In genomic region chr1:131085957-131086739, GRCm38 (mm10) we compare ENCODE assay signal across 9 mouse cellular contexts. TPM values are rescaled to one million over a fixed set of nuclear protein-coding genes. Genes with fewer than 3 reads are reported as not detected.
DNase-seq lines count a peak whose midpoint lies in the region; ATAC-seq and TF ChIP-seq lines count a peak whose summit lies in the region.
"Had no signal": no experiment of that assay in that cellular context is flagged by ENCODE, and none has a peak within 500 bp of the region (broad histone marks: within the 10 kb centered on the region; RNA-seq: fewer than 3 reads in every experiment).

No protein-coding gene starts in this region.

- H3K4me2 ChIP-seq in liver, embryonic 15.5 days, result 0 out of 2 replicates have a peak overlapping the region, but pooled peaks have one; percentile 0
- H3K4me2 ChIP-seq in liver, embryonic 11.5 days, result no peak overlapping the region
- no peak overlapping the region for H3K4me2 ChIP-seq in forebrain, embryonic 15.5 days (replicated peaks)
- H3K4me2 ChIP-seq in limb, embryonic 14.5 days (replicated peaks; ENCODE audit: low read depth, low read length, severe bottlenecking), result no peak overlapping the region
- H3K4me2 ChIP-seq in stomach, embryonic 15.5 days, result no peak overlapping the region

- peak overlapping the region; percentile 48 for H3K27ac ChIP-seq in liver, embryonic 15.5 days (replicated peaks)
- no peak overlapping the region for H3K27ac ChIP-seq in liver, embryonic 11.5 days (ENCODE audit: low read depth, low read length)
- H3K27ac ChIP-seq in forebrain, embryonic 15.5 days (replicated peaks), result peak overlapping the region; percentile 61
- no peak overlapping the region for H3K27ac ChIP-seq in limb, embryonic 14.5 days (replicated peaks; ENCODE audit: low read depth, low read length)
- H3K27ac ChIP-seq in stomach, embryonic 15.5 days, result peak overlapping the region; percentile 59; the same call in 1 of the 2 replicates
- H3K27ac ChIP-seq: kidney, postnatal 0 days had no signal

- no peak overlapping the region for H3K4me3 ChIP-seq in liver, embryonic 15.5 days (replicated peaks)
- H3K4me3 ChIP-seq in liver, embryonic 11.5 days (ENCODE audit: low read depth, low read length), result no peak overlapping the region
- no peak overlapping the region for H3K4me3 ChIP-seq in forebrain, embryonic 15.5 days
- H3K4me3 ChIP-seq in limb, embryonic 14.5 days (replicated peaks; ENCODE audit: low read length), result no peak overlapping the region
- no peak overlapping the region for H3K4me3 ChIP-seq in stomach, embryonic 15.5 days (replicated peaks)

- no peak for TF ChIP-seq POLR2A in limb, embryonic 14.5 days (IDR thresholded peaks at IDR 0.05; ENCODE audit: borderline replicate concordance, extremely low read depth, insufficient read depth, insufficient read length)

- no peaks in the 10 kb centered on the region for H3K36me3 ChIP-seq in liver, embryonic 15.5 days (replicated peaks)
- H3K36me3 ChIP-seq in liver, embryonic 11.5 days (ENCODE audit: control insufficient read depth, insufficient read depth, low read length), result no peaks in the 10 kb centered on the region
- no peaks in the 10 kb centered on the region for H3K36me3 ChIP-seq in forebrain, embryonic 15.5 days
- H3K36me3 ChIP-seq in limb, embryonic 14.5 days (ENCODE audit: control insufficient read depth, insufficient read depth, low read length), result no peaks in the 10 kb centered on the region
- no peaks in the 10 kb centered on the region for H3K36me3 ChIP-seq in stomach, embryonic 15.5 days

- 47% methylated on average over 4 of the region's 4 CpGs for WGBS in liver, embryonic 15.5 days (ENCODE audit: insufficient replicate concordance)
- 50% methylated on average over 4 of the region's 4 CpGs for WGBS in liver, embryonic 11.5 days
- 4% methylated on average over 4 of the region's 4 CpGs for WGBS in forebrain, embryonic 15.5 days
- 17% methylated on average over 4 of the region's 4 CpGs for WGBS in limb, embryonic 14.5 days
- 19% methylated on average over 4 of the region's 4 CpGs for WGBS in stomach, embryonic 15.5 days

- no peaks in the 10 kb centered on the region for H3K9me3 ChIP-seq in liver, embryonic 15.5 days (replicated peaks)
- H3K9me3 ChIP-seq in liver, embryonic 11.5 days (ENCODE audit: control insufficient read depth, low read length), result no peaks in the 10 kb centered on the region
- H3K9me3 ChIP-seq in forebrain, embryonic 15.5 days, result no peaks in the 10 kb centered on the region
- H3K9me3 ChIP-seq in limb, embryonic 14.5 days (ENCODE audit: control insufficient read depth, low read length), result no peaks in the 10 kb centered on the region
- H3K9me3 ChIP-seq in stomach, embryonic 15.5 days, result no peaks in the 10 kb centered on the region
- H3K9me3 ChIP-seq: G1E had no signal

- DNase-seq in liver, embryonic 11.5 days (ENCODE audit: low spot score), result no peak
- DNase-seq in limb, embryonic 14.5 days (ENCODE audit: low spot score), result no peak
- DNase-seq in T-cell, adult 2 months (ENCODE audit: low spot score), result no peak
- no peak for DNase-seq in yolk sac, embryonic 10.5 days (ENCODE audit: low spot score)

- peaks cover 90% of the 10 kb centered on the region for H3K4me1 ChIP-seq in liver, embryonic 15.5 days (replicated peaks)
- H3K4me1 ChIP-seq in liver, embryonic 11.5 days (replicated peaks; ENCODE audit: control insufficient read depth, insufficient read depth, low read length), result peaks cover 82% of the 10 kb centered on the region
- peaks cover 59% of the 10 kb centered on the region for H3K4me1 ChIP-seq in forebrain, embryonic 15.5 days
- H3K4me1 ChIP-seq in limb, embryonic 14.5 days (ENCODE audit: control insufficient read depth, insufficient read depth, low read length), result peaks cover 64% of the 10 kb centered on the region
- peaks cover 80% of the 10 kb centered on the region for H3K4me1 ChIP-seq in stomach, embryonic 15.5 days

- no peak overlapping the region for H3K9ac ChIP-seq in liver, embryonic 15.5 days
- no peak overlapping the region for H3K9ac ChIP-seq in liver, embryonic 11.5 days (ENCODE audit: low read depth, low read length)
- no peak overlapping the region; the same call in 1 of the 2 replicates for H3K9ac ChIP-seq in forebrain, embryonic 15.5 days (replicated peaks)
- no peak overlapping the region for H3K9ac ChIP-seq in limb, embryonic 14.5 days (ENCODE audit: low read depth, low read length, severe bottlenecking)
- no peak overlapping the region for H3K9ac ChIP-seq in stomach, embryonic 15.5 days

- ATAC-seq in liver, embryonic 15.5 days (ENCODE audit: insufficient read depth), result no peak
- ATAC-seq in liver, embryonic 11.5 days (replicated peaks; ENCODE audit: low FRiP score), result no peak
- peak; percentile 36 for ATAC-seq in forebrain, embryonic 15.5 days (replicated peaks)
- 0 out of 2 replicates have a peak, but pooled peaks have one; percentile 2 for ATAC-seq in limb, embryonic 14.5 days (ENCODE audit: low FRiP score, low read depth)
- no peak for ATAC-seq in stomach, embryonic 15.5 days (ENCODE audit: insufficient read depth, low FRiP score, low read depth)

- H3K27me3 ChIP-seq in liver, embryonic 15.5 days, result no peaks in the 10 kb centered on the region
- H3K27me3 ChIP-seq in liver, embryonic 11.5 days (replicated peaks; ENCODE audit: control insufficient read depth, insufficient read depth, low read length), result no peaks in the 10 kb centered on the region
- H3K27me3 ChIP-seq in forebrain, embryonic 15.5 days, result no peaks in the 10 kb centered on the region
- H3K27me3 ChIP-seq in limb, embryonic 14.5 days (ENCODE audit: control insufficient read depth, insufficient read depth, low read length), result no peaks in the 10 kb centered on the region
- no peaks in the 10 kb centered on the region for H3K27me3 ChIP-seq in stomach, embryonic 15.5 days (replicated peaks)

RNA-seq across cellular contexts. Expression of gene Mapkapk2, which starts 11.5 kb away (rescaled TPM):
- 13.0 and 15.7 TPM in 2 replicates for polyA plus RNA-seq in liver, embryonic 15.5 days (2015; fragmentation: Nextera tagmentation; extraction: Ambion mirVana)
- polyA plus RNA-seq in liver, embryonic 11.5 days (2014; fragmentation: Nextera tagmentation; extraction: Ambion mirVana), result 26.9 and 30.1 TPM in 2 replicates
- 23.8 and 26.9 TPM in 2 replicates for polyA plus RNA-seq in forebrain, embryonic 15.5 days (2015; fragmentation: Nextera tagmentation; extraction: Ambion mirVana)
- 60.9 and 70.0 TPM in 2 replicates for polyA plus RNA-seq in limb, embryonic 14.5 days (2012; rRNA removed)
- 49.9 and 51.6 TPM in 2 replicates for polyA plus RNA-seq in limb, embryonic 14.5 days (2014; fragmentation: Nextera tagmentation; extraction: Ambion mirVana)
- 45.8 and 49.5 TPM in 2 replicates for polyA plus RNA-seq in stomach, embryonic 15.5 days (2015; fragmentation: Nextera tagmentation; extraction: Ambion mirVana)

RNA-seq across cellular contexts. Expression of gene Dyrk3, which starts 52.0 kb away (rescaled TPM):
- 16.6 and 18.3 TPM in 2 replicates for polyA plus RNA-seq in liver, embryonic 15.5 days (2015; fragmentation: Nextera tagmentation; extraction: Ambion mirVana)
- polyA plus RNA-seq in liver, embryonic 11.5 days (2014; fragmentation: Nextera tagmentation; extraction: Ambion mirVana), result 11.7 and 16.2 TPM in 2 replicates
- polyA plus RNA-seq in forebrain, embryonic 15.5 days (2015; fragmentation: Nextera tagmentation; extraction: Ambion mirVana), result 17.9 and 20.8 TPM in 2 replicates
- 1.6 and 1.7 TPM in 2 replicates for polyA plus RNA-seq in limb, embryonic 14.5 days (2012; rRNA removed)
- polyA plus RNA-seq in limb, embryonic 14.5 days (2014; fragmentation: Nextera tagmentation; extraction: Ambion mirVana), result 2.3 and 2.7 TPM in 2 replicates
- polyA plus RNA-seq in stomach, embryonic 15.5 days (2015; fragmentation: Nextera tagmentation; extraction: Ambion mirVana), result 4.7 and 5.4 TPM in 2 replicates

Comparison
In these comparisons a context has a peak if more than half of its experiments do, and no peak if none do; other contexts are left out.
1. H3K27ac ChIP-seq: peak in liver, embryonic 15.5 days (single experiment), forebrain, embryonic 15.5 days (single experiment) and stomach, embryonic 15.5 days (single experiment); none in liver, embryonic 11.5 days (single experiment) and limb, embryonic 14.5 days (single experiment).
2. ATAC-seq: peak in forebrain, embryonic 15.5 days (single experiment) and limb, embryonic 14.5 days (single experiment); none in liver, embryonic 15.5 days (single experiment), liver, embryonic 11.5 days (single experiment) and stomach, embryonic 15.5 days (single experiment).